In genomic region chr4:149888736-149889470, GRCm38 (mm10) we compare ENCODE assay signal across 8 mouse cellular contexts.
A peak's percentile ranks its signal among the peaks of the same experiment; 100 is the strongest.
DNase-seq lines count a peak whose midpoint lies in the region; ATAC-seq and TF ChIP-seq lines count a peak whose summit lies in the region.

No protein-coding gene starts in this region.

- no peak overlapping the region for H3K4me2 ChIP-seq in kidney, embryonic 16.5 days (replicated peaks; ENCODE audit: low read depth, low read length)

- no peaks in the 10 kb centered on the region for H3K9me3 ChIP-seq in kidney, embryonic 16.5 days (ENCODE audit: low read length)
- H3K9me3 ChIP-seq in midbrain, embryonic 10.5 days (replicated peaks), result no peaks in the 10 kb centered on the region

- peak; percentile 97 for DNase-seq in heart, adult 11 months
- DNase-seq in heart, postnatal 4 days, result no peak
- peak; percentile 38 for DNase-seq in ZHBTc4 (ENCODE audit: low read depth, low spot score)
- DNase-seq in right cerebral cortex, adult 2 months (ENCODE audit: low spot score in 2 of 2), result no peak
- no peak for DNase-seq in midbrain, embryonic 10.5 days (ENCODE audit: low spot score)
- no peak for DNase-seq in layer of hippocampus, adult 2 months (ENCODE audit: low spot score in 2 of 2)

- H3K27me3 ChIP-seq in kidney, embryonic 16.5 days (ENCODE audit: insufficient read depth, low read length), result no peaks in the 10 kb centered on the region
- H3K27me3 ChIP-seq in midbrain, embryonic 10.5 days (ENCODE audit: low read depth, poor library complexity, severe bottlenecking), result no peaks in the 10 kb centered on the region

- peak overlapping the region; percentile 97 for H3K27ac ChIP-seq in kidney, embryonic 16.5 days (ENCODE audit: low read length)
- H3K27ac ChIP-seq in midbrain, embryonic 10.5 days (replicated peaks), result no peak overlapping the region
- H3K27ac ChIP-seq in layer of hippocampus, adult 2 months, result no peak overlapping the region; the same call in 1 of the 2 replicates

- peak overlapping the region; percentile 39; the same call in 1 of the 2 replicates for H3K9ac ChIP-seq in kidney, embryonic 16.5 days (replicated peaks; ENCODE audit: low read length)

- no peak for ATAC-seq in kidney, embryonic 16.5 days (ENCODE audit: low FRiP score, low TSS enrichment)
- peak; percentile 74 for ATAC-seq in megakaryocyte progenitor cell, adult 5-6 weeks (replicated peaks; ENCODE audit: poor library complexity)

- 59% methylated on average over 20 of the region's 20 CpGs for WGBS in kidney, embryonic 16.5 days
- 87% methylated on average over 20 of the region's 20 CpGs for WGBS in midbrain, embryonic 10.5 days

- no peak for TF ChIP-seq CTCF in layer of hippocampus, adult 2 months (conservative IDR thresholded peaks at IDR 0.05)

- no peak overlapping the region for H3K4me3 ChIP-seq in kidney, embryonic 16.5 days (ENCODE audit: low read length)
- H3K4me3 ChIP-seq in midbrain, embryonic 10.5 days, result no peak overlapping the region
- H3K4me3 ChIP-seq in layer of hippocampus, adult 2 months, result no peak overlapping the region

- H3K4me1 ChIP-seq in kidney, embryonic 16.5 days (ENCODE audit: insufficient read depth, low read length), result peaks cover 55% of the 10 kb centered on the region
- peaks cover 32% of the 10 kb centered on the region for H3K4me1 ChIP-seq in midbrain, embryonic 10.5 days

- H3K36me3 ChIP-seq in kidney, embryonic 16.5 days (ENCODE audit: insufficient read depth, low read length), result no peaks in the 10 kb centered on the region
- H3K36me3 ChIP-seq in midbrain, embryonic 10.5 days, result no peaks in the 10 kb centered on the region

Comparison
In these comparisons a context has a peak if more than half of its experiments do, and no peak if none do; other contexts are left out.
1. DNase-seq: peak in heart, adult 11 months (single experiment) and ZHBTc4 (single experiment); none in heart, postnatal 4 days (single experiment), right cerebral cortex, adult 2 months (0 of 2), midbrain, embryonic 10.5 days (single experiment) and layer of hippocampus, adult 2 months (0 of 2).